Mouse (Mus musculus): ENCODE data around the gene Gpr62. TPM values are rescaled to one million over a fixed set of nuclear protein-coding genes. Genes with fewer than 3 reads are reported as not detected.

Gpr62 gene
- polyA plus RNA-seq, 1 experiment, result 0.05 TPM

DNA sequence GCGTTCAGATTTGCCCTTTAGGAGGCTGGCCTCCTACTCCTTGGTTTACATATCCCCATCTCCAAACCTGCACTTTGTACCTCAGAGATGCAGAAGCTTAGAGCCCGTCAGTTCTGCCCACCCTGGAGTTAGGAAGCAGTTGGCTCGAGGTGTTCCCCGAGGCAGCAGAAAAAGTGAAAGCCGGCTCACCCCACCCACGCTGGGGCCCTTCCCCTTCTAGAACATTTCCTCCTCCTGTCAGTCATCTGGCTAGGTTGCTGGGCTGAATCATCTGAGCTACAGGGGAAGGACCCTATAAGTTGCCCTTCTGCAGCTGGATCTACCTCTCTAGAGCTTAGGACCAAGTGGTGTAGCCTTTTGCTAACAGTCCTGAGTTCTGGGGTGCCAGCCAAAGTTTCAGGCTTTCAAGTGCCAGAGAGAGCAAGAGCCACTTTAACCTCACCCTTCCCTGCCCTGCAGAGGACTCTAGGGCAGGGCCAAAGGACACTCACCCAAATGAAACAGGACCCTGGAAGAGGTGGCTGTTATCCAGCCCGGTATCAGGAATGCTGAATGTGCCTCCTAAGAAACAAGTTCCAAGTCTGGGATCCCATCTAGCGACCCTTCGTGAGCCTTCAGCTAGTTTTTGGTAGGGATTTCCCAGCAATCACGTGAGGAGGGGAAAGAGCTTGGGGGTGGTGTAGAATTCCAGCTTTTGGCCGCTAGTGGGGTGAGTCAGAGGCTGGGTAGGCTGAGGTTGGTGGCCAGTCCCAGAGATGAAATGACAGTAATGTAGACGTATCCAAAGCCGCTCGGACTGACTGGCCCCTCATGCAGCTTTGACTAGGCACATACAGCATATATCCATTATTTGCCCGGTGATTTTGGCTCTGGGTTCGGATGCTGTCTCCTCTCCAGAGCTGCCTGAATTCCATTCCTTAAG lies 10.5 kb upstream of the Gpr62 start:
- DNase-seq (ENCODE audit: low read depth, low spot score), result peak; percentile 40
- WGBS, result 5% methylated on average over 16 of the region's 16 CpGs

DNA sequence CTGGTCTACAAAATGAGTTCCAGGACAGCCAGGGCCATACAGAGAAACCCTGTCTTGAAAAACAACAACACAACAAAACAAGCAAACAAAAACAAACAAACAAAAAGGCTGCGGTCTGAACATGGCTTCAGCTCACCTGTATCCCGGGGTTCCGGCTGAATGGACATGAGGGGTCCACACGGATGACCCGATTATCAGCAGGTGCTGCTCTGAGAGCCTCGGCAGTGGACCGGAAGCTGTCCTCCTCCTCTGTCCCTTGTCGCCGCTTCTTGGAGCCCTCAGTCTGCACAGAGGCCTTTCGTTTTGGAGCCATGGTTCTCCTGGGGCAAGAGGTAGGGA lies 9.9 kb upstream of the Gpr62 start, which contains the start of gene Rrp9:
Rrp9 (plus strand) TSS at position 301 of the 339 bp plus-strand sequence.
- no peak for DNase-seq (ENCODE audit: low read depth, low spot score)
- WGBS, result 58% methylated on average over 10 of the region's 10 CpGs

DNA sequence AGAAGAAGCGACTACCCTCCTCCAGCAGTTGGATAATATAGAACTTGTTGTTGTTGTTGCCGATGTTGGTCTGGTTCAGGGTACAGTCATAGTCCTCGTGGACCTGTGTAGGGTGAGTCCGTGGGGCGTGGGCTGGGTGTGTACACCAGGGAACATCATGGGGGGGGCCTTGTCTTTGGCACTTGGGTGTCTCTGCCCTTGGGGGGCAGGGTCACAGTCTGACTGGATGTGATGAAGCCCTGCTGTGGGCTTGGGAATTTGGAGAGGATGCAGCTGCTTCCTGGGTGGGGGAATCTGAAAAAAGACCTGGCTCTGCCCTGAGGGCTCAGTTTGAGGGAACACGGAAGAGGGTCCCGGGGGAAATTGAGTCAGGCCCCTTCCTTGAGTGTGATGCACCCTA lies 9.3 kb upstream of the Gpr62 start:
- no peak for DNase-seq (ENCODE audit: low read depth, low spot score)
- WGBS, result 56% methylated on average over 7 of the region's 7 CpGs

- no peak for DNase-seq (ENCODE audit: low read depth, low spot score)
- WGBS, result 13% methylated on average over 6 of the region's 6 CpGs
Observed at GRCm38 (mm10) chr9:106474456-106474855, 8.7 kb upstream of the Gpr62 start.

GRCm38 (mm10) chr9:106473753-106474105 lies 8.0 kb upstream of the Gpr62 start:
- WGBS, result 63% methylated on average over 5 of the region's 5 CpGs
- no peak for DNase-seq (ENCODE audit: low read depth, low spot score)

DNA sequence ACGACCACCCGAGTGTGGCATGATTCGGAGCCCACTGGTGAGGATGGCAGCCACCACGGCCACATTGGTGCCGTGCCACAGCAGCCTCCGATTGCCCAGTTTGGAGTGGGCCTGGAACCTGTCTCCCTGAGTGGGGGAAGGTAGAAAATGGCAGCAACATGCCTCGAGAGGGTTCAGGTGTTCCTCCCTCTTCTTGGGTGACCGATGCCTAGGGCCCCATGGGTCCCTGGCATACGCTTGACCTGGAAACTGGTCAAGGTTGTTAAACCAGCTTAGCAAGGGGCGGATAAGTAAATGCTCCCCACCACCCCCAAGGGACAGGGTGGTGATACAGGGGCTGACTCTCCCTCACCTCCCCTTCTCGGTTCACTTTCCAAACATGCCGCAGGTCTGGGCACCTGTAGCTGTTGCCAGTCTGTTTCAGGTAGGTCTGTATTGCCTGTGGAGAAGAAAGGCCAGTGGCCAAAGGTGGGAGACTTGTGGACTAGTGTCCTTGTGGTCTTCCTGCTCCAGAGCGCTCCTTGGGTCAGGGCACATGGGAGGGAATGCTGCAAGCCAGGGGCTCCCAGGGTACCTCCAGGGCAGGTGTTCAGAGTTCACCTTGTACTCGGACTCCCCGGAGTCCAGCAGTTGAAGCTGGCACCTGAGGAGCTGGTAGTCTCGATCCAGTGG lies 7.5 kb upstream of the Gpr62 start:
- 79% methylated on average over 16 of the region's 16 CpGs for WGBS
- DNase-seq (ENCODE audit: low read depth, low spot score), result no peak

DNA sequence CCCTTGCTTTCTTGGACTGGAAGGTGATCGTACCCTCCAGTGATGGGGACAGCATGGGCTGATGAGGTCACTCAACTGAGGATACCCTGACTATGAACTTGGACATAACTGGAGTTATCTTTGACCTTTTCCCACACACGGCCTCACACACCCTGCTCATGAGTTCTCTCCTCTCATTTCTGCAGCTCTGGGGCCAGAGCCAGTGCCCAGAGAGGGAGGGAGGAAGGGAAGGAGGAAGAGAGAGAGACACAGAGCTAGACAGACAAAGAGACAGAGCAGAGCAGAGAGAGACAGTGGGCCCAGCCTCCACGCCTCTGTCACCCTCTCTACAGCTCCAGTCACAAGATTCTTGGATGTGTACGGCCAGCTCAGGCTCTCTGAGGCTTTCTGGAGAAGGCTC lies 6.6 kb upstream of the Gpr62 start:
- no peak for DNase-seq (ENCODE audit: low read depth, low spot score)
- WGBS, result 48% methylated on average over 4 of the region's 4 CpGs

GRCm38 (mm10) chr9:106471892-106472291 lies 6.2 kb upstream of the Gpr62 start:
- DNase-seq (ENCODE audit: low read depth, low spot score), result no peak
- 39% methylated on average over 5 of the region's 5 CpGs for WGBS

DNA sequence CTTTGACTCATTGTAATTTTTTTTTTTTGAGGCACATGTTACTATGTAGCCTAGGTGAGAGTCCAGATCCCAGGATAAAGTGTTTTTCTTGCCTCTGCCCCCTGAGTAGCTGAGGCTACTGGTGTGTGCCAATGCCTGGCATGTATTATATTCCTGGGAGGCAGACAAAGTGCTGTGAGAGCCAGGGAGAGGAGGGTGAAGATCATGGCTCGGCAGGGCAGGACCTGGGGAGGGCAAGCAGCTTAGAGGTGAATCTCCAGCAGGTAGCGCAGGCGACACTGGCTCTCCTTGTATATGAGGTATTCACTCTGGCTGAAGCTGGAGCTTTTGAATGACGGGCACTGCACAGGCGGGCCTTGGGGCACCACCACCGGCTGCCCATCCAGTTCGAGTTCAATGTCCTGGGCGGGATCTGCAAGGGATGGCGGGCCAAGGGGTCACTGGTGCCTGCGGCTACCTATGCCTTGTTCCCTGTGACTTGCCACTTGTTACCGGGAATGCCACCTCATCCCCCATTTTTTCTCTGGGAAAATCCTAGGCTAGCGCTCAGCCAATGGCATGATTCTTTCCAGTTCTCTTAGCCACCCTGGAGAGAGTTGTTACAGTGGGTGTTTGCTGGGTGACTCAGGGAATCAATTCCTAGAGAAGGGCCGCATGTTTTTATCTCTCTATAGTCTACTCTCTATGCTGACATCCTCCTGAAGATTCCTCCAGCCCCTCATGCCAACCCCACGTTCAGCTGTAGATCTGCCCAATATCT lies 5.4 kb upstream of the Gpr62 start:
- WGBS, result 76% methylated on average over 14 of the region's 14 CpGs
- DNase-seq (ENCODE audit: low read depth, low spot score), result no peak

DNA sequence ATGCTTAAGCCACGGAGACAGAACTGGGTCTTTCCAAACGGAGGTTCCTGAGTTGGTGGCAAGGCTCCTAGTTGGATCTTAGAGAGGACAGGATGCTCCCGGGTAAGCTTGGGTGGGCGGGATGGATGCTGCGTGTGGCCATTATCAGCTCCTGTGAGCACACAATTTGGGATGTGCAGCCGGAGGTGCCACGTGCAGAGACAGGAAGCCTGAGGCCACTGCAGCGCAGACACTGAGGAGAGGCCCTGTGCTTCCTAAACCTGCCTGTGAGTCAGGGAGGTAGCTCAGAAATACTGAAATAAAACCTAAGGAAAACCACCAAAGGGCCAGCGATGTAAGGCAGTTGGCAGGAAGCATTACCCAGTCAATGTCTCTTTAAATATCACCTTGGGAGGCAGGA lies 4.0 kb upstream of the Gpr62 start:
- DNase-seq (ENCODE audit: low read depth, low spot score), result no peak

GRCm38 (mm10) chr9:106469317-106469716 lies 3.6 kb upstream of the Gpr62 start:
- DNase-seq (ENCODE audit: low read depth, low spot score), result no peak
- 44% methylated on average over 6 of the region's 6 CpGs for WGBS

More for the DNA sequence above, 4.0 kb upstream of the Gpr62 start:
- 74% methylated on average over 9 of the region's 9 CpGs for WGBS

GRCm38 (mm10) chr9:106467746-106468145 lies 2.0 kb upstream of the Gpr62 start:
- no peak for DNase-seq (ENCODE audit: low read depth, low spot score)
- WGBS, result 89% methylated on average over 7 of the region's 7 CpGs

- 78% methylated on average over 6 of the region's 6 CpGs for WGBS
- DNase-seq (ENCODE audit: low read depth, low spot score), result no peak
Observed at GRCm38 (mm10) chr9:106466721-106467120, 983 bp upstream of the Gpr62 start.

DNA sequence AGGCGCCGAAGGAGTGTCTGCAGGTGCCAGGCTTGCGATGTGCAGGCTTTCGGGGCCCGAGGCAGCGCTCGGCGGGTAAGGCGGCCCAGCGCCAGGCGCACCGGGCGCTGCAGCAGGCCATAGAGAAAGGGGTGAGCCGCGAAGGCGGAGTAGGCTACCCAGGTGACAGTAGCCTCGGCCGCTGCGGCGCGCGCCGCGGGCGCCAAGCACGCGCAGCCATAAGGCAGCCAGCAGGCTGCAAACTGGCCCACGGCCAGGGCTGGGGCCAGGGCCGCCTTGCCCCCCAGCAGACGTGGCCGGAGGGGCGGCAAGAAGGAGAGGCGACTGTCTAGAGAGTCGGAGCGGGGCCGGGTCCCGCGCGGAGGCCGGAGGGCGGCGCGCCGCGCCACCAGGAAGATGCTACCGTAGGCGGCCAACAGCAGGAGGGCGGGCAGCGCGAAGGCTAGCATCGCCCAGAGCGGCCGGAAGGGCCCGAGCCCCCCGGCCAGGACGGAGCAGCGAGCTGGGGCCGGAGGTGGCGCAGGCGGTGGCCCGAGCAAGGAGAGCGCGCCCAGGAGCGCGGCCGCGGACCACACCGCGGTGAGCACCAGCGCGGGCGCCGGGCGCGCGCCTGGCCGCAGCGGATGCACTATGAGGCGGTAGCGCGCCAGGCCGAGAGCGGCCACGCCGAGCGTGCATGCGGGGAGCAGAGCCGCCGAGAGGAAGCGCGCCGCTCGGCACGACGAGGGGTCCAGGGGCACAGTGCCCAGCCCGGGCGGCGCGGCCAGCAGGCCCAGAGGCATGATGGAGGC lies 792 bp downstream of the Gpr62 start:
- no peak for DNase-seq (ENCODE audit: low read depth, low spot score)
- WGBS, result 2% methylated on average over 99 of the region's 99 CpGs

DNA sequence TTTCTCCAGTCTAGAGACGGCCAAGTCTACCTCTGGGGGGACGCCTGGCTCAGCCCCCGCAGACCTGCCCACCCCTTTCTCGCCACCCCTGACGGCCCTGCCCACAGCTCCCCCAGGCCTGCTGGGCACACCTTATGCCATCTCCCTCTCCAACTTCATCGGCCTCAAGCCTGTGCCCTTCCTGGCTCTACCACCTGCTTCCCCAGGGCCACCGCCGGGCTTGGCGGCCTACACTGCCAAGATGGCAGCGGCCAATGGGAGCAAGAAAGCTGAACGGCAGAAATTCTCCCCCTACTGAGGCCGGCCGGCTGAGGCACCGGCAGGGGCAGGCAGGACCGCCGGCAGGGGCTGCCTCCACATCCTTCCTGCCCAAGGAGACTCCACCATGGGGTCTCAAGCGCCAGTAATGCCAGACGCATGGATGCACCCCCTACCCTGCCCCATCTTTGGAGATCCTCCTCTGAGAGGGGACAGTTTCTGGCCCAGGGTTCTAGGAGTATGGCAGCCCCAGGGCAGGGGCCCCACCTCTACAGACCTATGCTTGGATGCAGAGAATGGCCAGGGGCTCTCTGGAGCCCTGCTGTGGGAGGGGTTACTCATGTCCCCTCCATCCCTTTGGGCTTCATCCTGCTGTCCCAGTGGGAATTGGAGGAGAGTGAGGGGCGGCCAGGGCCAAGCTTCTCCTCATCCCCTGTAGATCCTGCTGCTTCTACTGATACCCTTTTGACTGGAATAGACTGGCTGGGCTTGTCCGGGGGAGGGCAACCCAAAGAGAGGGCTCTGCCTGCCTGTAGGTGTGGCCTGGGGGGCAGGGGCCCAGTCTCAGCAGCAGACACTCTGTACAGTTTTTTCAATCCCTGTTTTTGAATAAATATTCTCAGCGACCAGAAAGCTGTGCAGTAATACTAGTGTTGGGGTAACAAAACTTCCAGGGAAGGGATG lies 2.3 kb downstream of the Gpr62 start:
- 93% methylated on average over 21 of the region's 21 CpGs for WGBS
- DNase-seq (ENCODE audit: low read depth, low spot score), result no peak

- WGBS, result 97% methylated on average over 12 of the region's 12 CpGs
- DNase-seq (ENCODE audit: low read depth, low spot score), result no peak
Observed at GRCm38 (mm10) chr9:106462430-106462800, 3.3 kb downstream of the Gpr62 start.

GRCm38 (mm10) chr9:106461641-106462429 lies 3.9 kb downstream of the Gpr62 start:
- WGBS, result 88% methylated on average over 16 of the region's 16 CpGs

DNA sequence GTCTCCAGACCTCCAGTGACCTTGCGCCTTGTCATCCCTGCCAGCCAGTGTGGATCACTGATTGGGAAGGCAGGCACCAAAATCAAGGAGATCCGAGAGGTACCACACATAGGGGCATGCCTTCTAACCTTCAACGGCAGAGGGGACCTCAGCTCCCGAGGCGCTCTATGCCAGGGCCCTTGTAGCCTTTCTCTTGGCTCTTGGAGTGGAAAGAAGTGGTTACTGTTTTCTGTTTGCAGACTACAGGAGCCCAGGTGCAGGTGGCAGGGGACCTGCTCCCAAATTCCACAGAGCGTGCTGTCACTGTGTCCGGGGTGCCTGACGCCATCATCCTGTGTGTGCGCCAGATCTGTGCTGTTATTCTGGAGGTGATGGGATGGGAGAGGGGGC lies 4.7 kb downstream of the Gpr62 start:
- DNase-seq (ENCODE audit: low read depth, low spot score), result no peak
- 90% methylated on average over 9 of the region's 9 CpGs for WGBS

More at GRCm38 (mm10) chr9:106461641-106462429, 3.9 kb downstream of the Gpr62 start:
- no peak for DNase-seq (ENCODE audit: low read depth, low spot score)

Measured in large intestine, adult 2 months (tissue).